In genomic region chr17:28216791-28217190, GRCm38 (mm10) we compare ENCODE assay signal across 29 mouse cellular contexts. TPM values are rescaled to one million over a fixed set of nuclear protein-coding genes. Genes with fewer than 3 reads are reported as not detected.
DNase-seq lines count a peak whose midpoint lies in the region; ATAC-seq and TF ChIP-seq lines count a peak whose summit lies in the region.
"Had no signal": no experiment of that assay in that cellular context is flagged by ENCODE, and none has a peak within 500 bp of the region (broad histone marks: within the 10 kb centered on the region; RNA-seq: fewer than 3 reads in every experiment).

No protein-coding gene starts in this region.

- 0 out of 2 replicates have a peak overlapping the region, but pooled peaks have one; percentile 43 for H3K4me2 ChIP-seq in liver, embryonic 15.5 days
- H3K4me2 ChIP-seq in liver, embryonic 12.5 days: no peak overlapping the region
- no peak overlapping the region for H3K4me2 ChIP-seq in myocyte (ENCODE audit: low read depth)
- no peak overlapping the region for H3K4me2 ChIP-seq in midbrain, embryonic 13.5 days (replicated peaks)
- H3K4me2 ChIP-seq: forebrain, embryonic 13.5 days; hindbrain, embryonic 12.5 days; midbrain, embryonic 15.5 days; neural tube, embryonic 12.5 days had no signal

- no peak for ATAC-seq in liver, embryonic 15.5 days (ENCODE audit: insufficient read depth)
- no peak for ATAC-seq in liver, embryonic 12.5 days
- ATAC-seq in midbrain, embryonic 13.5 days: no peak
- ATAC-seq: forebrain, embryonic 13.5 days; intestine, postnatal 0 days; midbrain, embryonic 15.5 days had no signal

- H3K27me3 ChIP-seq in liver, embryonic 15.5 days: no peaks in the 10 kb centered on the region
- H3K27me3 ChIP-seq in liver, embryonic 12.5 days (replicated peaks): no peaks in the 10 kb centered on the region
- H3K27me3 ChIP-seq in E14TG2a.4 (ENCODE audit: insufficient read depth, low read length) (no peaks in the 10 kb centered on the region), myocyte (ENCODE audit: control insufficient read depth, insufficient read depth, insufficient read length) (no peaks in the 10 kb centered on the region)
- 0 out of 2 replicates have a peak, but pooled peaks cover 7% of the 10 kb centered on the region for H3K27me3 ChIP-seq in midbrain, embryonic 13.5 days
- H3K27me3 ChIP-seq: hindbrain, embryonic 12.5 days; limb, embryonic 13.5 days; lung, embryonic 15.5 days; midbrain, embryonic 15.5 days; neural tube, embryonic 12.5 days had no signal

- WGBS in liver, embryonic 15.5 days (ENCODE audit: insufficient replicate concordance): 76% methylated on average over 9 of the region's 9 CpGs
- WGBS in liver, embryonic 12.5 days (ENCODE audit: insufficient replicate concordance): 70% methylated on average over 9 of the region's 9 CpGs
- 87% methylated on average over 9 of the region's 9 CpGs for WGBS in midbrain, embryonic 13.5 days

- H3K9me3 ChIP-seq in liver, embryonic 15.5 days (replicated peaks): no peaks in the 10 kb centered on the region
- no peaks in the 10 kb centered on the region for H3K9me3 ChIP-seq in liver, embryonic 12.5 days (replicated peaks)
- H3K9me3 ChIP-seq in E14TG2a.4 (ENCODE audit: low read length): no peaks in the 10 kb centered on the region
- H3K9me3 ChIP-seq in ES-E14 (ENCODE audit: control insufficient read depth, insufficient read depth, low read depth, low read length): no peaks in the 10 kb centered on the region
- H3K9me3 ChIP-seq in midbrain, embryonic 13.5 days: no peaks in the 10 kb centered on the region
- H3K9me3 ChIP-seq: forebrain, embryonic 13.5 days; G1E; heart, embryonic 10.5 days; heart, embryonic 15.5 days; hindbrain, embryonic 12.5 days; limb, embryonic 13.5 days; lung, embryonic 15.5 days; midbrain, embryonic 15.5 days; neural tube, embryonic 12.5 days had no signal

- no peak overlapping the region for H3K27ac ChIP-seq in liver, embryonic 15.5 days (replicated peaks)
- H3K27ac ChIP-seq in liver, embryonic 12.5 days: no peak overlapping the region
- peak overlapping the region; percentile 93 for H3K27ac ChIP-seq in ES-E14 (ENCODE audit: insufficient read depth, low read depth, low read length, poor library complexity, severe bottlenecking)
- no peak overlapping the region for H3K27ac ChIP-seq in midbrain, embryonic 13.5 days
- H3K27ac ChIP-seq: forebrain, embryonic 13.5 days; heart, embryonic 15.5 days; hindbrain, embryonic 12.5 days; left cerebral cortex, adult 2 months; liver, embryonic 14.5 days; midbrain, embryonic 15.5 days; neural tube, embryonic 12.5 days had no signal

- H3K36me3 ChIP-seq in liver, embryonic 15.5 days (replicated peaks): no peaks in the 10 kb centered on the region
- peaks cover 11% of the 10 kb centered on the region; the same call in 1 of the 2 replicates for H3K36me3 ChIP-seq in liver, embryonic 12.5 days
- H3K36me3 ChIP-seq in E14TG2a.4 (ENCODE audit: insufficient read depth, low read length) (peaks cover 20% of the 10 kb centered on the region), ES-E14 (ENCODE audit: control insufficient read depth, insufficient read depth, low read length, poor library complexity, severe bottlenecking) (peaks cover 6% of the 10 kb centered on the region; the same call in 1 of the 2 replicates), myocyte (ENCODE audit: control insufficient read depth, insufficient read depth) (no peaks in the 10 kb centered on the region)
- H3K36me3 ChIP-seq in midbrain, embryonic 13.5 days: no peaks in the 10 kb centered on the region
- H3K36me3 ChIP-seq: heart, embryonic 10.5 days; heart, embryonic 15.5 days; hindbrain, embryonic 12.5 days; lung, embryonic 15.5 days; midbrain, embryonic 15.5 days; neural tube, embryonic 12.5 days had no signal

- in situ Hi-C loops in ES-E14 (cut with MboI; ENCODE audit: low sequenced_read_pairs in 2 of 2, unreplicated experiment in 2 of 2): no loop called here

- H3K4me3 ChIP-seq in liver, embryonic 15.5 days (replicated peaks): no peak overlapping the region
- H3K4me3 ChIP-seq in liver, embryonic 12.5 days: no peak overlapping the region
- H3K4me3 ChIP-seq in E14TG2a.4 (replicated peaks; ENCODE audit: low read length): peak overlapping the region; percentile 63; the same call in 1 of the 2 replicates
- no peak overlapping the region for H3K4me3 ChIP-seq in ES-E14 (ENCODE audit: insufficient read depth in 1 of 2, low read depth in 1 of 2, low read length in 2 of 2, poor library complexity in 1 of 2, severe bottlenecking in 1 of 2)
- no peak overlapping the region for H3K4me3 ChIP-seq in myocyte
- H3K4me3 ChIP-seq in midbrain, embryonic 13.5 days (replicated peaks): no peak overlapping the region
- H3K4me3 ChIP-seq: forebrain, embryonic 13.5 days; heart, embryonic 15.5 days; hindbrain, embryonic 12.5 days; left cerebral cortex, adult 2 months; limb, embryonic 13.5 days; lung, embryonic 15.5 days; midbrain, embryonic 15.5 days; neural tube, embryonic 12.5 days had no signal

- no peak for DNase-seq in ES-E14 (ENCODE audit: low read depth, low spot score)
- no peak for DNase-seq in lung, postnatal 14 days
- DNase-seq: adrenal gland, postnatal 10 days; cerebellum, adult 11 months; cerebellum, adult 9-10 months; cerebellum, postnatal 36 days; gastrocnemius, postnatal 10 days; heart, postnatal 36 days; kidney, postnatal 14 days; lung, postnatal 36 days; right cerebral cortex, postnatal 14 days; thymus, postnatal 36 days had no signal

- no peak overlapping the region for H3ac ChIP-seq in myocyte (ENCODE audit: control insufficient read depth, insufficient read length)

- H3K9ac ChIP-seq in liver, embryonic 15.5 days: no peak overlapping the region
- no peak overlapping the region for H3K9ac ChIP-seq in liver, embryonic 12.5 days
- no peak overlapping the region for H3K9ac ChIP-seq in ES-E14 (ENCODE audit: insufficient read depth, low read depth, low read length, poor library complexity, severe bottlenecking)
- no peak overlapping the region for H3K9ac ChIP-seq in midbrain, embryonic 13.5 days (replicated peaks)
- H3K9ac ChIP-seq: forebrain, embryonic 13.5 days; heart, embryonic 15.5 days; hindbrain, embryonic 12.5 days; liver, embryonic 14.5 days; lung, embryonic 15.5 days; midbrain, embryonic 15.5 days; neural tube, embryonic 12.5 days had no signal

- peaks cover 28% of the 10 kb centered on the region for H3K4me1 ChIP-seq in liver, embryonic 15.5 days (replicated peaks)
- H3K4me1 ChIP-seq in liver, embryonic 12.5 days: peaks cover 46% of the 10 kb centered on the region
- H3K4me1 ChIP-seq in E14TG2a.4 (replicated peaks; ENCODE audit: low read depth, low read length) (peaks cover 82% of the 10 kb centered on the region), ES-E14 (ENCODE audit: control insufficient read depth in 2 of 2, insufficient read depth in 2 of 2, low read length in 2 of 2, poor library complexity in 1 of 2) (peaks cover 0 to 25% of the 10 kb centered on the region in 2 experiments; a peak in 3 of 4 replicates)
- 0 out of 2 replicates have a peak, but pooled peaks cover 4% of the 10 kb centered on the region for H3K4me1 ChIP-seq in midbrain, embryonic 13.5 days (replicated peaks)
- H3K4me1 ChIP-seq: midbrain, embryonic 15.5 days had no signal

- TF ChIP-seq POLR2A in myocyte (IDR thresholded peaks at IDR 0.05; ENCODE audit: insufficient read length, low read depth): no peak

- TF ChIP-seq CTCF in E14TG2a.4 (conservative IDR thresholded peaks at IDR 0.05; ENCODE audit: low read length): no peak

- no peaks in the 10 kb centered on the region for H3K79me2 ChIP-seq in myocyte (ENCODE audit: control insufficient read depth, insufficient read depth)

TF ChIP-seq in ES-E14, 5 proteins besides CTCF, POLR2A, EP300 and RAD21:
- no peak for TF ChIP-seq ZNF384 (IDR thresholded peaks at IDR 0.05; ENCODE audit: low read depth, low read length)
- no peak for TF ChIP-seq ZC3H11A (IDR thresholded peaks at IDR 0.05; ENCODE audit: borderline replicate concordance, low read depth, low read length)
- no peak for TF ChIP-seq HCFC1 (IDR thresholded peaks at IDR 0.05; ENCODE audit: borderline replicate concordance, insufficient read depth, low read length)
- TF ChIP-seq CHD2 (IDR thresholded peaks at IDR 0.05; ENCODE audit: low read depth, low read length): no peak
- TF ChIP-seq MAFK (IDR thresholded peaks at IDR 0.05; ENCODE audit: insufficient read depth, low read depth, low read length): no peak

TF ChIP-seq in myocyte, 11 proteins besides CTCF, POLR2A, EP300 and RAD21:
- peak; percentile 48 for TF ChIP-seq REST (IDR thresholded peaks at IDR 0.05; ENCODE audit: insufficient read depth, insufficient read length)
- TF ChIP-seq TCF3 (IDR thresholded peaks at IDR 0.05; ENCODE audit: insufficient read length, low read depth): no peak
- no peak for TF ChIP-seq POLR2AphosphoS2 (IDR thresholded peaks at IDR 0.05; ENCODE audit: insufficient read length, low read depth)

RNA-seq across cellular contexts. Expression of gene Def6, which starts 9.2 kb away (rescaled TPM):
- polyA plus RNA-seq in liver, embryonic 15.5 days (2015; fragmentation: Nextera tagmentation; extraction: Ambion mirVana): 10.4 and 10.9 TPM in 2 replicates
- 21.6 and 25.2 TPM in 2 replicates for polyA plus RNA-seq in liver, embryonic 12.5 days (2016; fragmentation: Nextera tagmentation; extraction: Ambion mirVana)
- total RNA-seq in ES-E14 (2012; rRNA removed): 17.6 and 20.8 TPM in 2 replicates
- polyA plus RNA-seq in myocyte (2012; fragmentation: generic; extraction: Trizol): 3.4 TPM
- polyA plus RNA-seq in midbrain, embryonic 13.5 days (2015; fragmentation: Nextera tagmentation; extraction: Ambion mirVana): 4.5 and 5.6 TPM in 2 replicates

RNA-seq across cellular contexts. Expression of gene Ppard, which starts 15.7 kb away (rescaled TPM):
- polyA plus RNA-seq in liver, embryonic 15.5 days (2015; fragmentation: Nextera tagmentation; extraction: Ambion mirVana): 0.86 and 0.89 TPM in 2 replicates
- polyA plus RNA-seq in liver, embryonic 12.5 days (2016; fragmentation: Nextera tagmentation; extraction: Ambion mirVana): 2.0 and 2.1 TPM in 2 replicates
- 6.7 and 10.7 TPM in 2 replicates for total RNA-seq in ES-E14 (2012; rRNA removed)
- 32.6 TPM for polyA plus RNA-seq in myocyte (2012; fragmentation: generic; extraction: Trizol)
- 0.84 and 1.4 TPM in 2 replicates for polyA plus RNA-seq in midbrain, embryonic 13.5 days (2015; fragmentation: Nextera tagmentation; extraction: Ambion mirVana)

RNA-seq across cellular contexts. Expression of gene Zfp523, which starts 39.9 kb away (rescaled TPM):
- polyA plus RNA-seq in liver, embryonic 15.5 days (2015; fragmentation: Nextera tagmentation; extraction: Ambion mirVana): 5.8 and 6.4 TPM in 2 replicates
- 11.1 TPM in 2 replicates for polyA plus RNA-seq in liver, embryonic 12.5 days (2016; fragmentation: Nextera tagmentation; extraction: Ambion mirVana)
- 11.4 and 16.8 TPM in 2 replicates for total RNA-seq in ES-E14 (2012; rRNA removed)
- 32.8 TPM for polyA plus RNA-seq in myocyte (2012; fragmentation: generic; extraction: Trizol)
- 44.2 and 45.6 TPM in 2 replicates for polyA plus RNA-seq in midbrain, embryonic 13.5 days (2015; fragmentation: Nextera tagmentation; extraction: Ambion mirVana)

Comparison
In these comparisons a context has a peak if more than half of its experiments do, and no peak if none do; other contexts are left out.
1. RNA of gene Ppard, which starts 15.7 kb away (polyA plus RNA-seq): 32.6 TPM in myocyte (single experiment); 2.0 to 2.1 TPM in liver, embryonic 12.5 days, 0.84 to 1.4 TPM in midbrain, embryonic 13.5 days and 0.86 to 0.89 TPM in liver, embryonic 15.5 days; every median in the first group is over 10 times any median in the second.